Mouse (Mus musculus) activated CD4-positive, CD25-positive, alpha-beta regulatory T cell, adult 4 months (primary cell): ENCODE results near the gene Krt27. TPM values are rescaled to one million over a fixed set of nuclear protein-coding genes. Genes with fewer than 3 reads are reported as not detected.
A peak's percentile ranks its signal among the peaks of the same experiment; 100 is the strongest.

Source experiments
- ATAC-seq: one replicate; pipeline ENCODE4 v1.8.0; 2017
- polyA plus RNA-seq, 2 experiments: library from polyadenylated mRNA; unstranded; fragments of 100-300 nt; shearing (Covaris generic); gene quantifications; one replicate each; pipeline ENCODE4 v1.2.1; 2017

Krt27 gene
- polyA plus RNA-seq, result under 1 TPM in 1 of 2 experiments, not detected in 1; 0.21 TPM

DNA sequence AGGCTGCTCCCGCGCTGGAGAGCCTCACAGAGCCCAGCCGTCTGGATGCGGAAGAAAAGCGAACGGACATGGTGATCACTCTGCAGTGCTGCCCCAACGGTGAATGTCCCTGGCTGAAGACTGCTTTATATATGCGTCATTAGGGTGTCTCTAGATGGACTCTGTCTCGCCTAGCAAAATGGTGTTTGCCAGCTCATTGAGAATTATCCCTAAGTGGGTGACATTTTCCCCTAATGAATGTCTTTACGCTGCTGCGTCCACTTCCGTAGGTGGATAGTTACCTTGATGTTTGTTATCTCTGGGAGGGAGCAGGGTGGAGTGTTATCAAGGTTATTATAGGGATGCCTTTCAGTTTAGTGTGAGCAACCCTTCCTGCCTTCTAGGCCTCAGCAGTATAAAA is at the start of gene Krt27:
Gene Krt27, minus strand, starts transcription at position 101 of the 400 bp plus-strand sequence.
- no peak for ATAC-seq

DNA sequence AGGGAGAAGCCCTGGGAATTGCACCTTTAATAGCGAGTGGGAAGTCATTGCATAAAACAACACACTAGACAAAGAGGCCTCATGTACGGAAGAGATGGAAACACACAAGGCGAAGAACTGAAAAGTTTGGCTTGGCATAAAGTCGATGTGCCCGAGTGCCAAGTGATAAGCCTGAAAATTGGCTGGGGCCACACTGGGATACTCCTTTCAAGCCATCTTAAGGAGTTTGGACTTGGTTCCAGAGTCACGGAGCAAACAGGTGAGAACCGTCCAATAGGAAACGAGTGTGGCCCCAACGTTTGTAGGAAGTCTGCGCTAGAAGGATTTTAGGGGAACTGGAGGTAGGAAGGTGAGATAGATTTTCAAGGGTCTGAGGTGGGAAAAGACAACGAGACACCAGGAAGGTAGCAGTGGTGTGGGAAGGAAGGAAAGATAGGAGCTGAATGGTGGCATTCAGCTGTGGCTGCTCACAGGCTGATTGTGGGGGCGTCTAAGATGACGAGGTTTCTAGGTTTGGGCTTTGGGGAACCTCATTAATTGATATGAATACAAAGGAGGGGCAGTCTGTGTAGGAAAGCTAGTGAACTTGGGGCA is 49.1 kb upstream of the Krt27 start:
- no peak for ATAC-seq

DNA sequence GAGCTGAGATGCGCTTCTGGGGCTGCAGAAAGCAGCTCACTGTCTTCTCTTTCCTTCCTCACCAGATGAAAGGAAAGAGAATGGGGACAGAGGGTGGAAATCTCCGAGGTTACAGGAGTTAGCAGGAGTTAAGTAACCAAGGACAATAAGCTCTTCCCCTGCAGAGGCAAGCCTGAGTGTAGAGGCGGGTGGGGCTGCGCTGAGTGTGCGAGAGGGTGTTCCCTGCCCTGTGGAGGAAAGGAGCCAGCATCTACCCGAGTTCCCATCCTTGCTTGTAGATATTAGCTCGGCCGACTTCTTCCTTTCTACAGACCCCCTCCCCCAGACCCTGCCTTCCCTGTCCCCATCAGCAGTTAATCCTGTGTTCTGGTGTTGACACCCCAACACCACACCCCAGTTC is 47.9 kb upstream of the Krt27 start:
- ATAC-seq, result no peak

DNA sequence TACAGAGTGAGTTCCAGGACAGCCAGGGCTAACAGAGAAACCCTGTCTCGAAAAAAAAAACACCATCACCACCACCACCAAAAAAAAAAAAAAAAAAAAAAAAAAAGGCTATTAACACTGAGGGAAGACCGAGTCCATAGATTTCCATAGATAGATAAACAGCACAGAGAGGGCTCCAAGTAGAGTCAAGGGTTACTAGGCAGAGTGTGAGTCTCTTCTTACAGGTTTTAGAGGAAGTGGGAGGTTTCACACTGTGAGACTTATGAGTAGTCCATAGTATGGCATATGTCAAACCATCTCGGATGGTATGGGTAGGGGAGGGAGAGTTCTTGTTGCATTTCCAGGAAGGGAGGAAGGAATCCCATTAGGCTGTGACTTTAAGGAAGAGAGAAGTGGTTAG is 47.2 kb upstream of the Krt27 start:
- ATAC-seq, result no peak

DNA sequence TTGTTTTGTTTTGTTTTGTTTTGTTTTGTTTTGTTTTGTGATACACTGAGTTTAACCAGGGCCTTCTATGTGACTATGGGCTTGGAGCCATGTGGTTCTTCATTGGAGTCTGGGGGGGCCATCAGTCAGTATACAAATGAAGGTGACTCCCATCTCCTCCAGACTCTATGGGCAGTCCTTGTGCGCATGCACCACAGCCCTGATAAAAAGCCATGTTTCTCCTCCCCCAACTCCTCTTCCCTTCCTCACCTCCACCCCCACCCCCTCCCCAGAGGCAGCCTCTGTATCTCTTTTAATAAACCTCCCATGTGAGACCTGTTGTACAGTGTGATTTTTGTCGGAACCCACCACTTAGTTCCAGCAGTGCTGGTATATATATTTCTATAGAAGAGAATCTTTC is 45.8 kb upstream of the Krt27 start:
- ATAC-seq, result no peak

DNA sequence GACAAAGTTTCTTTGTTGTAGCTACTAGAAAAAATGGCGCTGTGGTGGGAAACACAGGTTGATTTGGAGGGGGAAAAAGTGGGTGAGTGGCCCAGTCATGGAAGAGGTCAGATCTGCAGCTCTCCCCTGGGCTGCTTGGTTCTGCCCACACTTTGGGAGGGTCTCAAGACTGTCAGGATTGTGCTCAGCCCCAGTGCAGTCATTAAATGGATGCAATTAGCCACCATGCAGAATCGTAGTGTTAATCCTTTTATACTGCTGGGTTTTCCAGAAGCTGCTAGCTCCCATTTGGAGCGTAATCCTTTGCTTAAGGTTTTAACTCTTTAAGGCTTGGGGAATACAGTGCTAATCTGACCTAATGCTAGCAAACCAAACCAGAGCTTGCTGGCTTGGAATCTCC is 45.1 kb upstream of the Krt27 start:
- ATAC-seq, result no peak

DNA sequence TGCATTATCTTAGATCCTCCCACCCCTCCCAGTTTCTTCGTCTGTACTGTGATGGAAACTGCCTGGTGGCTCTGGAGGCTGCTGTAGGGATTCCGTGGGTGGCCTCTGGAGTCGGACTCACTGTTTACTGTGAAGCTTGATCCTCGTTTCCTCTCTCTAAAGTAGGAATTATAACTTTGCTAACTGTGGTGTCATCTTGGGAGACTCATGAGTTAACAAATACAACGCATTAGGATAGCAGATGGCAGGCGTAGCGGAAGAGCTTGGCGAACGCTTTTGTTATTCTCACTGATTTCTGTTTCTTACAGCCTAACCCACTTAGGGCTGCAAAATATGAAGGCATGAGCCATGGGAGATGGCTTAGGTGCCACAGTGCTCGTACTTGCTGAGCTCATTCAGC is 41.6 kb upstream of the Krt27 start:
- ATAC-seq, result no peak

DNA sequence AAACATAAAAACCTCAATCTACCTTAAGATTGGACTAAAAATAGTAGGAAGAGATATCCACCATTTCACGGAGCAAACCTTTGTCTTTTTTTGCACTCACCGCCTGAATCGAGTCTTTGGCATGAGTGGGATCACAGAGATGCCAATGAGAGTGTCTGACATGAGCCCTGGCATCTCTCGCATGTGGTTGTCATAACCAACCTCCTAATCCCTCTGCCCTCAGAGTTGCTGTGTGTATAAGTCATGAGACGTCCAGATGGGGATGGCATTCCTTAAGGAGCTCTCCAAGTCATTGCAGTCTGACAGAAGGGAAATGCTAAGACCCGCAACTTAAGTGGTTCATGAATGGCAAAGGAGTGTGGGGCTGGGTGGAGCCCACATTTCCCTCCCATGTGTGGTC is 40.5 kb upstream of the Krt27 start:
- ATAC-seq, result no peak

DNA sequence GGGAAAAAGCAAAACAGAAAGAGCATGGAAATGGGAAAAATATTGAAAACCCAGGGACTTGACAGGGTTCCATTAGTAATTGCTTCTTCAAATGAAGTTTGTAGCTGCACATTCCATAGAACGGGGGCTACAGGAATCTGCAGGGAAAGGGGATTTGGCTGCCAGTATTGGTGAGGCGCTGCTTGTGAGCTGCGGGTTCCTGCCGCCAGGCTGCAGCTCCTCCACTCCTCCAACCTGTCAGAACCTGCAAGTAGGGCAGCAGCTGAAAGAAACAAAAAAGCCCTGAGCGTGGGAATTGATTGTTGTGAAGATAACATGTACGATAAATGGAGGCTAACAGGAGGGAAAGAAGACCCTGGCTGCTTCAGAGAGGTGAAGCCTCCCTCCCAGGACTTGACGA is 40.0 kb upstream of the Krt27 start:
- no peak for ATAC-seq

DNA sequence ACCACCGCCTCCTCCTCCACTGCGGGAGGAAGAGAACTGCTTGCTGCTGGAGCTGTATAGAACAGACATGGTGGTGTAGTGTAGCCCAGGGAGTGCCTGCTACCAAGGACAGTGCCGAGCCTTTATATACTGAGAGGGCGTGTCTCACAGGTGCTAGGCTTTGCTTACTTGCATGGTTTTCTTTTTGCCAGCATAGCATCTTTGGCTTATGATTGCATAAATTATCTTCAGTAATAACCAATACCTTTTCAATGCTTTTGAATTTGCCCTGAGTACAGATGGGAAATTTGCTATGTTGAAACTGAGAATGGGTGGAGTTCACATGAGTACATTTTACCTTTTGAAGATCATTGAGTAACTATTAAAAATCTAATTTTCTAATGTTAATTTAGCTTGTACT is 38.4 kb upstream of the Krt27 start, which contains the start of gene Krt10:
Gene Krt10, minus strand, starts transcription at position 101 of the 400 bp plus-strand sequence.
- ATAC-seq, result no peak

DNA sequence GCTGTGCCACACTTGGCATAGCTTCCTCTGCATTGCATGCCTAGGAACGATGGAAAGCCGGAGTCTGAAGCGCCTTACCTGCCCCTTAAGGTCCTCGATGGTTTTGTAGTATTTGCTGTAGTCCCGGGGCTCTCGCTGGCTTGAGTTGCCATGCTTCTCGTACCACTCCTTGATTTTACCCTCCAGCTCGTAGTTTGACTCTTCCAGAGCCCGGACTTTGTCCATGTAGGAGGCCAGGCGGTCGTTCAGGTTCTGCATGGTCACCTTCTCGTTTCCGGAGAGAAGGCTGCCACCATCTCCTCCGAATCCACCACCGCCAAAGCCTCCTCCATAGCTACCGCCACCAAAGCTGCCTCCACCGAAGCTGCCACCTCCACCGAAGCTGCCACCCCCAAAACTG is 37.8 kb upstream of the Krt27 start:
- no peak for ATAC-seq

DNA sequence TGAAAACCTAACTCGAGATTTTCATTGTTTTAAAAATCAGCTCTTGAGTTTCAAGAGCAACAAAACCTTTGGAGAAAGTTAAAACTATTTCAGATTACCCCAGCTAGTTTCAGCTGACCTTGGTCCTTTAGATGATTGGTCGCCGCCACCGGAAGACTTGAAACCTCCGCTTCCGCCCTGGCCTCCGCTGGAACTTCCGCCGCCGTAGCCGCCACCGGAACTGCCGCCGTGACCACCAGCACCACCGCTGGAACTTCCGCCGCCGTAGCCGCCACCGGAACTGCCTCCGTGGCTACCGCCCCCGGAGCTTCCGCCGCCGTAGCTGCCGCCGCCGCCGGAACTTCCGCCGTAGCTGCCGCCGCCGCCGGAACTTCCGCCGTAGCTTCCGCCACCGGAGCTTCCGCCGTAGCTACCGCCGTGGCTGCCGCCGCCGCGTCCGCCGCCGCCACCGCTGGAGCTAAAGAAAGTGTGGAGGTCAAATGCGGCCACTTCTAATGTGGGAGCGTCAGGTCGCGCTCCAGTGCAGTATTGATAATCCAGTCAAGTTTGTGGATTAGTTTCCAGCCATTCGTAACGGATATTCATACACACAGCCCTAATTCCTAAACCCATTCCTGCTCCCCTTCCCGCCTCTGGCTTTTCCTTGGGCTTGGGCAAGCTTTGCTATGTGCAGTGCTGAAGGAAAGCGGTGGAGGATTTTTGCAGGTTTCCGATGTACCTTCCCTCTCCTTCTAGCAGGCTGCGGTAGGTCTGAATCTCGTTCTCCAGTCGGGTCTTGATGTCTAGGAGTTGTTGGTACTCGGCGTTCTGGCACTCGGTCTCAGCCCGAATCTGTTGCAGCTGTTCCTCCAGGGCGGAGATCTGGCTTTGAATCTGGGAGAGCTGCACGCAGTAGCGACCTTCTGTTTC is 35.2 kb upstream of the Krt27 start:
- ATAC-seq, result peak; percentile 65

DNA sequence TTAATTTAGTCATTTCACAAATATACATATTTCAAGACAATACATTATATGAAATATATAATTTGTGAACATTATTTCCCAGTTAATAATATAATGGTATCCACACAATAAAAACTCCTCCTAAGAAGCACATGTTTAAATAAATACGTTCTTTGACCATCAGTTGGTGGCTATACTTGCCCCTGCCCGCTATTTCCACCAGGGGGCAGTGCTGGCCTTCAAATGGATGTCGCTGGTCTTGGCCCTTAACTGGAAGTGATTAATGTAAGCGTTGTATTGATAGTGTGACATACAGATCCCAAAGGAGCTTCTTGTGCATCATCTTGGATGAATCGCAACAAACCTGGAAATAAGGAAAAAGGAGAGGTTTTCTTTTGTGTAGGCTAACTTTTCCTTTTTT is 28.7 kb upstream of the Krt27 start:
- no peak for ATAC-seq

DNA sequence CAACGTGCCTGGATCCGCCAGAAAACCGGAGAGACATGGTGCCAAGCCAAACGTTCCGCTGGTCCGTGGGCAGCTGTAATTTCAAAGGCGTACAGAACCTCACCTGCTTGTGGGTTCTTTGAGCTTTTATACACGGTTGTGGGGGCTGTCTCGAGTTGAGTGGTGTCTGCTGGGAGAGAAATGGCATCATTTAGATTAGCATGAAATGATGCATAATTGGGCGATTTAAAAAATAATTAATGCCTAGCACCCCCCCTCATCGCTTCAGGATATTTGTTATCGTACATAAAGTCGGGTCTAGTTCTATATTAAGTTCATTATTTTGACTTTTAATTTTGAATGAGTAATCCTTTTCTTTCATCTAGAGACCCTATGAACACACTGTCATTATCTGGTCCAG is 23.9 kb upstream of the Krt27 start, which contains the start of gene Krt28:
Gene Krt28, minus strand, starts transcription at position 101 of the 400 bp plus-strand sequence.
- no peak for ATAC-seq

DNA sequence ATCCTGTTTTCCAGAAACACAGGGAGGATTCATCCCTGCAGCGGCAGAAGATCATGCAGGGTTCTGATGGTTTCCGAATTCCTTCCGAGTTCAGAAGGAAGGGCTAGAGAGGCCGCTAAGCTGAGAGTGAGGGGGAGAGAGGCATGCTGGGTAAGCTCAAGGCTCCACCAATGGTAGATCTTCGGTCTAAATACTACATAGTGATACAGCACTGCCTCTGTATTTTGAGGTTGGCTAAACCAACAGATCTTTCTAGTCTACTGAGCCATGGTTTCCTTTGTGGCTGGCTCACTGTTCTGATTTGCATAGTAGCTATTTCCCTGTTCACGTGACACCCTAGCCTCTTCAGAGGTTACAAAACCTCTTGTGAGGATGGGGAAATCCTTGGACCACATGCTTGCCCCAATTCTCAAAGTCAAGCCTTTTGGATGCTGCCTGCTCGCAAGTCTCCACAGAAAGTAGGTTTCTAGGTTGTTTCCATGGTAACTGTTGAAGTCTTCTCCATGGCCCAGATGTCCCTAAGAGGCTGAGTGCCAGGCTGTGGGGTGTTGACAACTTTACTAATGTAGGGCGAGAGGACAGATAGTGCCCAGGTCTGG is 19.0 kb upstream of the Krt27 start:
- no peak for ATAC-seq

DNA sequence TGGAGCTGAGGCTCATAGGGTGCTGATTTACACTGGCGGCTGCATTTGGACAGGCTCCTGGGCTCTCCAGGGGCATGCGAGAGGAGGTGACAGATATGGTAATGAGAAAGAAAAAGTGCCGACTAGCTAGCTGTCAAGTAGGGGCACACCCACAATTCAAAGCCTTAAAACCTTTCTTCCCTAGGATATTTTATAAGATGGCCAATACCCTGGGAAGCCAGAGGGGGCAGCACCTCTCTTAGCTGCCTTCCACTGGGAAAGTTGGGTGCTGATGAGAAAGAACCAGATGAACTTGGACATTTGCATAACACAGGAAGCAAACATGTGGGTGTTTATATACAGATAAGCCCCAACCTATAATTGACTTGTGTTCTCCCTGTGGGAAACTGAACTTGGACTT is 18.3 kb upstream of the Krt27 start:
- ATAC-seq, result no peak

DNA sequence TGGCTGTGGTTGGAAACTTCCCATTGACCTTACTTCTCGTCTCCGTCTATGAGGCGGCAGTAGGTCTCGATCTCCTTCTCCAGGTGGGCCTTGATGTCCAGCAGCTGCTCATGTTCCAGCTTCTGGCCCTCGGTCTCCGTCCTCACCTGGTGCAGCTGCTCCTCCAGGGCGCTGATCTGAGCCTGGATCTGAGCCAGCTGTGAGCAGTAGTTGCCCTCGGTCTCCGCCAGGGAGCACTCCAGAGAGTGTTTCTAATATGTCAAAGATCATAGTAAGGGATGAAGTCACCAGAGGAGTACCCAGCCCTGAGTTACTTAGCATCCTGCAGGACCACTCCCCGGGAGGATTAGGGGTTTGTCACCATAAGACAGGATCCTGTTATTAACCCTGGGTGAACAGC is 15.9 kb upstream of the Krt27 start:
- no peak for ATAC-seq

DNA sequence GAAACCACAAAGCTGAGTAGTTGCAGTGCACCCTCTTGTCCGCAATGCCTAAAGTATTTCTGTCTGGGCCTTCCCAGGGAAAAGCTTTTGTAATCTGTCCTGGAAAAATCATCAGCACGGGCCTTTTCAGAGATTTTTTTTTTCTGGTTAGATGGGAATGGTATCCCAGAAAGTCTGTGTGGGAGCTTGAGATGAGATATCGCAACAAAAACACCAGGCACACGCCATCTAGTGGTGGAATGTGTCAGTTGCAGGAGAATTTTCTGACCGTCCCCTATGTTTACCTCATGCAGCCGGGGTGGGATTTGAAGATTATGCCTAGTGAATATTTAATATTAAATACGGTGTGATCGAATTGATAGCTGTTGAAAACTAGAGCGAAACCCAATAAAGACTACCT is 13.5 kb upstream of the Krt27 start:
- no peak for ATAC-seq

DNA sequence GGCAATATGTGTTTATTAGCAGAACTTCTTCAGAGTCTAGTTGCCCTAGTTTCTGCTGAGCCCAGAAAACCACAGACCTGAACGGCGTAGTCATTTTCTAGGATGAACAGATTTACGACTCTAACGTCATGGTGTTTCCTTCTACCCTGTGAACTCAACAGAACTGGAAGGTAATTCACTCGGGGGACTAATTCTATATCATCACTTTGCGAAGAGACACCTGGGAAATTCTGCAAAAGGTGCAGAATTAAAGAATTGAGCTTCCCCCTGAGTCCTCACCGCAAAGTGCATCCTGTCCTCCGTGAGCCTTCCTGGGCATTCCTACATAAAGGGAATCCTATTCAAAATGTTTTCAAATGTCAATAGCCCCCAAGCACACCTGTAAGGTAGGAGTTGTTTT is 10.5 kb upstream of the Krt27 start:
- no peak for ATAC-seq

DNA sequence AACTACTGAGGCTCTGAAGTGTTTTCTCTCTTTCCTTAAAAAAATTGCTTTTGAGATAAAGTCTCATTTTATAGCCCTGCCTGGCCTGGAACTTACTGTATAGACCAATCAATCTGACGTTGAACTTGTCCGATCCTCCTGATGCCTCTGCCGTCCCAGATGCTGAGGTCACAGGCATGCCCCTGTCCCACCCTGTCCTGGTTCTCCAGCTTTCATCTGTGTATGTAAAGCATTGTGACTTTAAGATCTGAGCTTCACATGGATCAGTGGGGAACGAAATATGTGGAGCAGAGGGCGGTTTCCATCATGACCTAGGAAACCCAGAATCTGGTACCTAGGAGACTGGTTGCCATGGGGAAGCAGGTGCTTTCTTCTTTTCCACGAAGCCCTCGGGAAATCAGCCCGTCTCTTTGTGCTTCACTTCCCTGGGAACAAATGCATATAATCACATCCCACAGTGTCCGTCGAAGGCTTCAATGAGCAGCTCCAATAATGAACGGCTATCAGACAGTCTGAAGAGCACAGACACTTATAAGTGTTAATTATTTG is 11.5 kb downstream of the Krt27 start:
- ATAC-seq, result no peak

DNA sequence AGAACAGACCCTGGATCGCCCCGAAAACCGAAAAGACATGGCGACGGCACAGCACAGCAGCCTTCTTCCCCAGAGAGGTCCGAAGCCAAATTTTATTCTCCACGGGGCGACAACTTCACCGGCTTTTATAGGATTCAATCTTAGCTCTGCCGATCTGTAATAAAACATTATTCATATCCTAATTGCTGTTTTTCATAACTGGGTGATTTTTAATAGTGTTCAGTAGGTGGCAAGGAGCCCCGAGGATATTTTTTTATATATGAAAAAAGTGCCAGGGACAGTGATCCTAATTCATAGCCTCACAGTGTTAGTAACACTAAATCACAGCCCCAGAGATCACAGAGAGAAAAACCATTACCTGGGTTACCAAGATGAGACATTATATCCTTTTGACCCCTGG is 13.0 kb downstream of the Krt27 start, which contains the start of gene Krt26:
Gene Krt26, minus strand, starts transcription at position 101 of the 400 bp plus-strand sequence.
- ATAC-seq, result no peak

DNA sequence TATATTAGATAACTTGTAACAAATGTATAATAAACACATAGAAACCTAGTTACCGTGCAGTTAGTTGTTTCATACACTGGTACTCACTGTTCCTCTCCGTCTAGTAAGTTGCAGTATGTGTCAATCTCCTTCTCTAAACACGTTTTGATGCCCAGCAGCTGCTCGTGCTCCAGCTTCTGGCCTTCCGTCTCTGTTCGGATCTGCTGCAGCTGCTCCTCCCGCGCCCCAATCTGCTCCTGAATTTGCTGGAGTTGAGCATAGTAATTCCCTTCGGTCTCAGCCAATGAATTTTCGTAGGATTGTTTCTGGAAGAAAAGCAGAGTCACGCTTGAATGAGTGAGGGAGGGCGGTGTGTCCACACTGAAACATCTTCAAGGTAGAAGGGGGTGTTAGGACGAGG is 17.5 kb downstream of the Krt27 start:
- ATAC-seq, result no peak

DNA sequence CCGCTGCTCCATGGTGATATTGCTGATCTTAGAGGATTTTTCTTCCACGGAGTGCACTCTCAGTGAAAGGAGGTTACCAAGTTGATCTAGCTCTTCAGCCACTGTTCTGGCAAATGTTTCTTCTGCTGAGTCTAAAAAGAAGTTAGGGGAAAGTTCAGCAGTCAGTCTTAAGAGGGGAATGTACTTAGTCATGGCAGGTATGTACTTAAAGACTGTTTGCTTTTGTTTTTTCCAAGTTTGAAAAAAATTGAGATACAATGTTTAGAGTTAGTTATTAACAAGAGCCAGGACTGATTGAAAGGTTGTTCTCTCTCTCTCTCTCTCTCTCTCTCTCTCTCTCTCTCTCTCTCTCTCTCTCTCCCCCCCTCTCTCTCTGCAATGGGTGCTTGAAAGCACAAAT is 21.2 kb downstream of the Krt27 start:
- no peak for ATAC-seq
